Mouse (Mus musculus) kidney, adult 2 months (tissue): ENCODE results near the gene Tbc1d20.

Experiments
- CTCF ChIP-seq: fragments of 200-500 bp; conservative IDR thresholded peaks from 2 replicates; pipeline ENCODE4 v1.5.1; 2011; ENCODE audit warnings: low read depth, mild to moderate bottlenecking, control low read depth, low read length, moderate library complexity, mixed read lengths; ENCODE audit not compliant: insufficient read depth, insufficient read length
- POLR2A ChIP-seq: fragments of 200-500 bp; IDR thresholded peaks from one replicate; pipeline ENCODE4 v1.6.1; 2011; ENCODE audit warnings: low read depth, low read length, control low read depth

DNA sequence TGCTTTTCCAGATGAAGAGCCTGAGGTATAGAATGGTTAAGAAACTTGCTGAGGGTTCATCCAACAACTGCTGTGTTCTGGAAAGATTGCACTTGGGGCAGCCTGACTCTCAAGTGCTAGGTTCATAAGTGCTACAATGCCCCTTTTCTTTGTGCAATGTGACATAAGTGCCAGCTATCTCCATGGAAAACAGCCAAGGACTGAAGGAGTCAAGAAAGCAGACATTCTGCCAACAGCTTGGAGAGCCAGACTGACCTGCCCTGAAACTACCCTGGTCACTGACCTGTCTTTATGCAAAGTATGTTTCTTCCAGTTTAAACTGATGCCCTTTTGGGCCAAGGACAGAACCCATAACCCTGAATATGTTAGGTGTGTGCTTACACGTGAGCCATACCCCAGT lies 43.2 kb downstream of the Tbc1d20 start:
- TF ChIP-seq CTCF (no peak), POLR2A (no peak)
